Mouse (Mus musculus): ENCODE measurements around the gene C2cd3.
"Not testable (repeated sequence)": the region's sequence is repeated elsewhere in the genome, so short reads cannot be mapped to it uniquely, and the experiment has no call there.

C2cd3 gene

GRCm38 (mm10) chr7:100466781-100467510, 94.9 kb downstream of the C2cd3 start:
- in situ Hi-C loops (cut with MboI; ENCODE audit: unreplicated experiment in 2 of 2), result no loop called here

GRCm38 (mm10) chr7:100468761-100469160, 96.7 kb downstream of the C2cd3 start:
- in situ Hi-C loops (cut with MboI; ENCODE audit: unreplicated experiment in 2 of 2), result no loop called here

GRCm38 (mm10) chr7:100469502-100469901, 97.5 kb downstream of the C2cd3 start:
- in situ Hi-C loops (cut with MboI; ENCODE audit: unreplicated experiment in 2 of 2), result no loop called here

DNA sequence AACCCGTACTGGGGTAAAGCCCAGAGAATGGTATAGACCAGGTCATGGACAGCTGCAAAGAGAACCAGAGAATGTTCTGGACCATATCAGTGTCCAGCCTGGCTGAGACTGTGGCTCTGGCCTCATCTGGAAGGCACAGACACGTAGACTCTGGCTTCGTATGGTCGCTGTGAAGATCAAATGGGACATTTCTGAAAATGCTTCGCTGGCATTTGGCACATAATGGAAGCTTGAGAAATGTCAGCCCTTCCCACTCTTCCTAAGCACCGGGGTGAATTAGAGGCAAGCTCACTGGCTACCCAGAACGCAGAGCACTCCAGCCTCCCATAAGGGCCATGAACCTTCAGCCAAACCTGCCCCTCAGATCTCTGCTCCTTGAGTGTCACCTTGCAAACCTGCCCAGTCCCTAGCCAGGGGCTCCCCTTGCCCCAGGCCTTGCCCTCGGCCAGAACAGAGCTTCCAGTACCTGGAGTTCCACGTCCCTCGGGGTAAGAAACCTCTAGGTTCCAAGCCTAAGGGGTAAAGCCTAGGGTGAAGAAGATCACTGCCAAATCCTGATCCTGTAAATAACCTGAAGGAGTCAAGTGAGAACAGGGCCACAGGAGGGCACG, 98.9 kb downstream of the C2cd3 start:
- in situ Hi-C loops (cut with MboI; ENCODE audit: unreplicated experiment in 2 of 2), result no loop called here

DNA sequence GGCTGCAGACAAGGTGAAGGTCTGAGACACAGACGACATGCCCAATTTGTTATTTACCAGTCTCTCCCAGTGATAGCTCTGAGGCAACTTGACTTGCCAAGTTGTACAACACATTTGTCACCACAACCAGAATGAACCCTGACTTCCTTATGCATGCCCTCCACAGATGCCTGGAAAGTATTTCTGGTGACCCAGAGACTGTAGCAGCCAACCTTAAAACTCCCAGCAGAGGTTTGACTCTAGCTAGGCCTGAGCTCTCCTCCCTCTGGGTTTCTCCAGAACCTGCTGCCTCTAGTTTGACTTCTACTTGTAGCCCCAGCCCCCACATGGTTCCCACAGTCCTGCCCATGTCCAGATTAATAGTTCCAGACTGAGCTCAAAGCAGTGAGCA, 99.4 kb downstream of the C2cd3 start:
- in situ Hi-C loops (cut with MboI; ENCODE audit: unreplicated experiment in 2 of 2), result no loop called here

DNA sequence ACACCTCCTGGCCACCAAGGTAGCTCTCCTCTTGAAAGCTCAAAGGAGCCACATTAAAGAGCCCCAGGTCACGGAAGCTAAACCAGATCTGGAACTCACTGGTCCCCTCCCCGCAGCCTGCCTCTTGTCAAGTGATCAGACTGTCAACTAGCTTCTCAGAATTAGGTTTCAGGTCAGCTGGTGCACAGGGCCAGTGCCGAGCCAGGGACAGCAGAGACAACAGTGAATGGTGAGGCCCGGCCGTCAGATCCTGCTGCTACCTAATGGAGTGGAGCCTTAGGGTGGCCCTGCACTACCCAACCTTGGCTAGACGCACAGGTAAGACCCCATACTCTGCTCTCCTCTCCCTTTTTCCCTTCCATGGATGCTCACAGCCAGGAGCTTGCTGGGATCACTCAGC, 100.7 kb downstream of the C2cd3 start, which contains the start of gene Ucp3:
Gene Ucp3 (plus strand): TSS at position 214 of the 400 bp plus-strand sequence.
- in situ Hi-C loops (cut with MboI; ENCODE audit: unreplicated experiment in 2 of 2), result no loop called here

DNA sequence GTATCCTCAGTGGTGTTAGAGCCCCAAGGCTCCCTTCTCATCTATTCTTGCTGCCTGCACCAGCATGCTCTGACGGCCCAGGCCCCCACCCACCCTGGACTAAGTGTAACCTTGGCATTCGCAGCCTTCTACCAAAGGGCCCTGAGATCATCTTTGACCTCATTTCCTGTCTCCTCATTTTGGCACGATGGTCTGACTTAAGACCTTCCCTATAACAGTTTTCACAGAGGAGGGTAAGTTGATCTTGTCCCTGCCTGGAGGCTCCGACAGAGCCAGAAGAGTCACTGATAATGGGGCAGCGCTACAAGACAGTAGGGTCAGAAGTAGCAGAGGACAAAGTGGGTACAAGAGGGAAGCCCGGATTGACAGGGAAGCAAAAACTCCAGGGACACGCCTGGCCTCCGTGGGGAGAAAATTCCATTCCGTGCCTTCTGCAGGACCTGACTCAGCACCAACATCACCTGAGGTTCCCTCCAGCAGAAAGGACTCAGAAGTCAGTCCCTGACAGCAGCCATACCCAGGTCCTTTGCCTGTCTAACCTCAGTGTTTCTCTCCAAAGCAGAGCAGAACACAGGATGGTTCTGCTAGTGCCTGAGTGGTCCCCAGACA, 101.9 kb downstream of the C2cd3 start:
- in situ Hi-C loops (cut with MboI; ENCODE audit: unreplicated experiment in 2 of 2), result no loop called here

DNA sequence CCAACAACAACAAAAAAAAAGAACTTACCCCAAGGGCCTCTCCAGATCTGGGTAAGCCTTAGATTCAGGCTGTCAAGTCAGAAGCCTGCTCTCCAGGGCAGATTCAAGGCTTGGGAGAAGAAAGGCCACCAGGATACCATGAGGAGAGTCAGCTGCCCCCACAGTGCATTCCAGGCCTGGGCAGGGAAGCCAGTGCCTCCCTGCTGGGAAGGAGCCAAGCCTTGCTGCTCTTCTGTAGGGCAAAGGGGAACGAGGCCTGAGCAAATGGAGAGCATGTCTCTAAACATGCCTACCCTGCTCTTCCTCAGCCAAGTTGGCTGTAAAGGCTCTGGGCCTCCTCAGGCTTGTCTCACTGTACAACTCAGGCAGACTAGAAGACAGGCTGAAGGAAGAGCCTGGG, 102.6 kb downstream of the C2cd3 start:
- in situ Hi-C loops (cut with MboI; ENCODE audit: unreplicated experiment in 2 of 2), result no loop called here

- in situ Hi-C loops (cut with MboI; ENCODE audit: unreplicated experiment in 2 of 2), result no loop called here
These were observed 107.2 kb downstream of the C2cd3 start for GRCm38 (mm10) chr7:100479100-100479822.

DNA sequence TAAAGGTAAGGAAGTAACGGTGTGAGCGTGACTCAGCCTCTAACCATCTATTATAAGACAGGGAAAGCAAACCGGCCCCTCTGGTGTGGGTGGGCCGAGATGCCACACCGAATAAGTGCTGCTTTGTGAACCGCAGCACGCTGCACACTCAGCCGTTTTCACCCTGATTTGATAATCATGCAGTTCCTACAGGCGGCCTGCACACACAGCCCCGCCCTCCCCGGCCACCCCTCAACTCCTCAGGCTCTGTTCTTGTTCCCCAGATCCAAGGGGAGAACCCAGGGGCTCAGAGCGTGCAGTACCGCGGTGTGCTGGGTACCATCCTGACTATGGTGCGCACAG, 107.8 kb downstream of the C2cd3 start:
- in situ Hi-C loops (cut with MboI; ENCODE audit: unreplicated experiment in 2 of 2), result no loop called here

DNA sequence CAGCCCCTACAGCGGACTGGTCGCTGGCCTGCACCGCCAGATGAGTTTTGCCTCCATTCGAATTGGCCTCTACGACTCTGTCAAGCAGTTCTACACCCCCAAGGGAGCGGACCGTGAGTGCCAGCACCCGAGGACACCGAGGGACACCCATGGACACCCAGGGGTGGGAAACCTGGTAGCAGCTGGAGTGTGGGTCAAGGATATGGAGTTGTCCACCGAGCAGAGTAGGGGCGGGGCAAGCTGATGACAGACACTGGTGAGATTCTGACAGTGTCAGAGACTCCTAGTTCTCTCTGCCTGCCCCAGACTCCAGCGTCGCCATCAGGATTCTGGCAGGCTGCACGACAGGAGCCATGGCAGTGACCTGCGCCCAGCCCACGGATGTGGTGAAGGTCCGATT, 108.1 kb downstream of the C2cd3 start:
- in situ Hi-C loops (cut with MboI; ENCODE audit: unreplicated experiment in 2 of 2), result no loop called here

DNA sequence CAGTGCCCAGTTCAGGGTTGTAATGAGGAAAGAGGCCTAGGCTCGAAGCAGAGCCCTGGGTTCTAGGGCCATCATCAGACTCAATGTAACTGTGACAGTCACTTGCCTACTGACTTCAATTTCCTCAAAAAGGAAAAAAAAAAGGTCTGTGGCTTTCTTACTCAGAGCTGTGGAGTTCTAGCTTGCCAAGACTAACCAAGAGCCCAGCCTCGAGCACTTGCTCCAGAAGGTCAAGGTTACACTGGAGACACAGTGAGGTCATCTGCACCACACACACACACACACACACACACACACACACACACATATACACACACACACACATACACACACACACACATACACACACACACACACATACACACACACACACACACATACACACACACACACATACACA, 110.0 kb downstream of the C2cd3 start:
- in situ Hi-C loops (cut with MboI; ENCODE audit: unreplicated experiment in 2 of 2), result not testable (repeated sequence)

DNA sequence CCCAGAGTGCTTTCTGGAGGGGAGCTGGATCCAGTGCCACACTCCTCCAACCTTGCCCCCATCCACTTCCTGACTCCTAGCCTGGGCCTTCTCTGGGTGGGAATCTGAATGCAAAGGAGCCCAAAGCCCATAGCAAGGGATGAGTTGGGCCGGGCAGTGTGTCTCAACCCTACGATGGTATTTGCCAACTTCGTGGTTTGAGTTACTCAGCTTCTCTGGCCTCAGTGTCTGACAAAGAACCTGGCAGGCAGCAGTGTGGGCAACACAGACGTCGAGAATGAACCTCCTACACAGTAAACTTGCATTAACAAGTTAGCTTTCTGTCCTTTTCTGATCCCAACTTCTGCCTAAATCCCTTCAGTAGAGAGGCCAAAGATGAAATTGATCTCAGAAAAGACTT, 112.5 kb downstream of the C2cd3 start:
- in situ Hi-C loops (cut with MboI; ENCODE audit: unreplicated experiment in 2 of 2), result no loop called here

DNA sequence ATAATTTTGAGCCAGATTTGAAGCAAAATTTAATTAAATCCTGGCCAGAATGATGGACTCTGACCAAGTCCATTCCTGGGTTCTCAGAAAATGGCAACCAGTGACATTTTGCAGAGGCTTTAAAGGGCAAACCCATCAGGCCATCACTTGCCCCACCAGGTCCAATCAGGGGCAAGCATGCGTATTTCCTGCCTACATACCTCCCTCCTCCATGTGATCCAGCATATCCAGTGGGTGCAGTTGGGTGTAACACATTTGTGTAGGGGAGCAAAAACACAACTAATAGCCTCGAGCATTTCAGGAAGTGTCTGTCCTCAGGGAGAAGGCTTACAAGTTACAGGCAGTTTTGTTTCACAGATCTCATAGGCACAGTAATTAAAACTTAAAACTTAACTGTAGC, 115.3 kb downstream of the C2cd3 start:
- in situ Hi-C loops (cut with MboI; ENCODE audit: unreplicated experiment in 2 of 2), result no loop called here

- in situ Hi-C loops (cut with MboI; ENCODE audit: unreplicated experiment in 2 of 2), result no loop called here
These were observed 116.5 kb downstream of the C2cd3 start for GRCm38 (mm10) chr7:100488474-100489048.

DNA sequence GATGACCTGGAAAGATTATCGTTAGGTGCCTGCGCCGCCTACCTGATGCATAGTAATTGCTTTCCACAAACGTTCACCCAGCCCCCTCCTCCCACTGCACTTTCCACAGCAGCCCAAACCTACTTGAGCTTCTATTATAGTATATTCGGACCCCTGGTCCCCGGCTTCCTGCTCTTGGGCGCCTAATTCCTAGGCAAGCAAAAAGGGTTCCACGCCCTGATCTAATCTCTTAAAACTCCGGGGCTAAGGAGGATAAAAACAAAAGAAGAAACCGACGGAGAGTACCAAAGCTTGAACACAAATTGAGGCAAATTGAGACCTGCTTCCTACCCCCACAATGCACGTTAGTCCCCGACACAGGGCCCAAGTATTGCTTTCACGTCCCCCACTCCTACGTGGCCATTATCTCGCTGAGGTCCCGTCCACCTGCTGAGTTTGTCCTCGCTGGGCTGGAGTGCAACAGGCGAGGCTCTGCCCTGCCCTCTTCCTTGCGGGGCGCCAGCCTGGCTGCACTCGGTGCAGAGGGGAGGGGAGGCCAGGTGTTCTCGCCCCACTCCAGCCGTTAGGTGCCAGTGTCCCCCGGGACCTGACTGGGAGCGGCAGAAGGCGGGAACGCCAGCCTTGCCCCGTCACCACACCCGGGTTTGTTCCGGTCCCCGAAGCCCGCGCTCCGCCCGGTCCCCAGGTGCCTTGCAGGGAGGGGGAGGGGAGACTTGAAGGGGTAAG, 120.5 kb downstream of the C2cd3 start:
- in situ Hi-C loops (cut with MboI; ENCODE audit: unreplicated experiment in 2 of 2), result no loop called here

GRCm38 (mm10) chr7:100493117-100493483, 121.1 kb downstream of the C2cd3 start, which contains the start of gene Ucp2:
TSS of gene Ucp2 (plus strand) at chr7:100493337.
- in situ Hi-C loops (cut with MboI; ENCODE audit: unreplicated experiment in 2 of 2), result no loop called here

- in situ Hi-C loops (cut with MboI; ENCODE audit: unreplicated experiment in 2 of 2), result no loop called here
These were observed 121.7 kb downstream of the C2cd3 start for GRCm38 (mm10) chr7:100493484-100494414.

DNA sequence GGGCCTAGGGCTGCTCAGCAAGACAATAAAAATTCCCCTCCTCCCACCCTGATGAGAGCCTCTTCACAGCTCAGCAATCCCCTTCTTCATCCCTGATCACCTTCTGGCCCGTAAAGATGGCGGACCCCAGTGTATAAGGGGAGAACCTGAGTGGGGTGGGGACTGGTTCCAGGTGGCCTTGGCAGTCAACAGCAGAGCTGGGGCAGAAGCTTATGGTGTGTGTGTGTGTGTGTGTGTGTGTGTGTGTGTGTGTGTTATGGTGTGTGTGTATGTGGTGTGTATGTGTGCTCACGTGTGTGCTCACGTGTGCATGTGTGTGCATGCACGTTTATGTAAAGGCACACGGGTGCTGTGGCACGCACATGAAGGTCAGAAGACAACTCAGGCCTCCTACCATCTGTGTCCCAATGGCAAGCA, 122.4 kb downstream of the C2cd3 start:
- in situ Hi-C loops (cut with MboI; ENCODE audit: unreplicated experiment in 2 of 2), result no loop called here
